12 mouse cellular contexts compared by ENCODE assay signal in genomic region chr6:97528961-97529680, GRCm38 (mm10).
A peak's percentile ranks its signal among the peaks of the same experiment; 100 is the strongest.
DNase-seq lines count a peak whose midpoint lies in the region; ATAC-seq lines count a peak whose summit lies in the region.
"Had no signal": no experiment of that assay in that cellular context is flagged by ENCODE, and none has a peak within 500 bp of the region (broad histone marks: within the 10 kb centered on the region; RNA-seq: fewer than 3 reads in every experiment).

No protein-coding gene starts in this region.

- H3K4me2 ChIP-seq in midbrain, embryonic 15.5 days = no peak overlapping the region
- H3K4me2 ChIP-seq in heart, embryonic 12.5 days = no peak overlapping the region

- ATAC-seq in midbrain, embryonic 15.5 days (replicated peaks) = peak; percentile 45; the same call in 1 of the 2 replicates
- no peak for ATAC-seq in heart, embryonic 12.5 days (ENCODE audit: insufficient number of reproducible peaks, low FRiP score)

- peaks cover 12% of the 10 kb centered on the region; the same call in 1 of the 2 replicates for H3K27me3 ChIP-seq in hindbrain, embryonic 10.5 days (ENCODE audit: insufficient read depth, poor library complexity, severe bottlenecking)
- H3K27me3 ChIP-seq in midbrain, embryonic 15.5 days (replicated peaks) = no peaks in the 10 kb centered on the region; the same call in 1 of the 2 replicates
- H3K27me3 ChIP-seq in heart, embryonic 12.5 days (replicated peaks) = no peaks in the 10 kb centered on the region

- H3K4me3 ChIP-seq in hindbrain, embryonic 10.5 days = peak overlapping the region; percentile 28
- no peak overlapping the region for H3K4me3 ChIP-seq in midbrain, embryonic 15.5 days
- H3K4me3 ChIP-seq in heart, embryonic 12.5 days = no peak overlapping the region

- no peaks in the 10 kb centered on the region for H3K9me3 ChIP-seq in hindbrain, embryonic 10.5 days
- no peaks in the 10 kb centered on the region for H3K9me3 ChIP-seq in midbrain, embryonic 15.5 days
- no peaks in the 10 kb centered on the region; the same call in 1 of the 2 replicates for H3K9me3 ChIP-seq in heart, embryonic 12.5 days (replicated peaks)

- H3K36me3 ChIP-seq in hindbrain, embryonic 10.5 days = peaks cover 10% of the 10 kb centered on the region
- H3K36me3 ChIP-seq in midbrain, embryonic 15.5 days (replicated peaks) = no peaks in the 10 kb centered on the region
- H3K36me3 ChIP-seq in heart, embryonic 12.5 days = no peaks in the 10 kb centered on the region

- H3K9ac ChIP-seq in midbrain, embryonic 15.5 days = no peak overlapping the region
- no peak overlapping the region for H3K9ac ChIP-seq in heart, embryonic 12.5 days
- H3K9ac ChIP-seq: liver, embryonic 14.5 days had no signal

- DNase-seq in Muller cell, postnatal 12 days (ENCODE audit: inconsistent ontology term) = peak; percentile 64
- peak; percentile 73 for DNase-seq in embryo, embryonic 11 days
- peak; percentile 81 for DNase-seq in hindbrain, embryonic 10.5 days (ENCODE audit: low spot score)
- DNase-seq in frontal cortex, adult 2 months (ENCODE audit: extremely low spot score in 1 of 2, low spot score in 1 of 2) = no peak
- no peak for DNase-seq in thymus, adult 18-20 months
- no peak for DNase-seq in right cerebral cortex, postnatal 4 days
- DNase-seq: cerebellum, postnatal 36 days; heart, postnatal 4 days; kidney, postnatal 14 days had no signal

- WGBS in hindbrain, embryonic 10.5 days = 24% methylated on average over 15 of the region's 15 CpGs
- WGBS in midbrain, embryonic 15.5 days = 20% methylated on average over 15 of the region's 15 CpGs
- WGBS in heart, embryonic 12.5 days = 77% methylated on average over 15 of the region's 15 CpGs

- peaks cover 56% of the 10 kb centered on the region for H3K4me1 ChIP-seq in hindbrain, embryonic 10.5 days (replicated peaks)
- H3K4me1 ChIP-seq in midbrain, embryonic 15.5 days = peaks cover 8% of the 10 kb centered on the region
- H3K4me1 ChIP-seq in heart, embryonic 12.5 days (replicated peaks) = no peaks in the 10 kb centered on the region

- peak overlapping the region; percentile 89 for H3K27ac ChIP-seq in hindbrain, embryonic 10.5 days
- H3K27ac ChIP-seq in midbrain, embryonic 15.5 days = no peak overlapping the region
- H3K27ac ChIP-seq in heart, embryonic 12.5 days (ENCODE audit: poor library complexity, severe bottlenecking) = no peak overlapping the region
- H3K27ac ChIP-seq: liver, embryonic 14.5 days had no signal

Comparison
In these comparisons a context has a peak if more than half of its experiments do, and no peak if none do; other contexts are left out.
1. DNase-seq: peak in Muller cell, postnatal 12 days (single experiment), embryo, embryonic 11 days (single experiment) and hindbrain, embryonic 10.5 days (single experiment); none in frontal cortex, adult 2 months (0 of 2), thymus, adult 18-20 months (0 of 2) and right cerebral cortex, postnatal 4 days (single experiment).